ENCODE assay signal across 8 mouse cellular contexts in genomic region chr14:47298819-47299261, GRCm38 (mm10). TPM values are rescaled to one million over a fixed set of nuclear protein-coding genes. Genes with fewer than 3 reads are reported as not detected.
A peak's percentile ranks its signal among the peaks of the same experiment; 100 is the strongest.
DNase-seq lines count a peak whose midpoint lies in the region; ATAC-seq lines count a peak whose summit lies in the region.

No protein-coding gene starts in this region.

- H3K4me2 ChIP-seq in forebrain, embryonic 15.5 days (replicated peaks) = peak overlapping the region; percentile 58
- H3K4me2 ChIP-seq in liver, embryonic 16.5 days (ENCODE audit: low read depth, low read length) = peak overlapping the region; percentile 77
- H3K4me2 ChIP-seq in neural tube, embryonic 12.5 days (replicated peaks) = peak overlapping the region; percentile 82

- ATAC-seq in forebrain, embryonic 15.5 days (replicated peaks) = peak; percentile 36; the same call in 1 of the 2 replicates
- peak; percentile 18 for ATAC-seq in liver, embryonic 16.5 days (ENCODE audit: low read depth)
- peak; percentile 55 for ATAC-seq in neural tube, embryonic 12.5 days (ENCODE audit: low FRiP score, low read depth)

- peak; percentile 9 to 20 for DNase-seq in frontal cortex, postnatal 36 days (ENCODE audit: low spot score in 2 of 2)
- DNase-seq in frontal cortex, postnatal 10 days (ENCODE audit: low spot score in 2 of 2) = no peak
- DNase-seq in adrenal gland, postnatal 10 days = peak; percentile 60
- peak; percentile 44 for DNase-seq in hindlimb bud, embryonic 11.5 days (ENCODE audit: extremely low spot score, low read depth, low spot score)
- DNase-seq in urinary bladder, adult 18-20 months (ENCODE audit: low spot score in 2 of 2) = no peak

- no peaks in the 10 kb centered on the region for H3K9me3 ChIP-seq in forebrain, embryonic 15.5 days
- H3K9me3 ChIP-seq in liver, embryonic 16.5 days (replicated peaks; ENCODE audit: control insufficient read depth, low read length) = no peaks in the 10 kb centered on the region
- no peaks in the 10 kb centered on the region for H3K9me3 ChIP-seq in neural tube, embryonic 12.5 days

- under 1% methylated on average over 15 of the region's 15 CpGs for WGBS in forebrain, embryonic 15.5 days
- WGBS in liver, embryonic 16.5 days (ENCODE audit: insufficient replicate concordance) = under 1% methylated on average over 15 of the region's 15 CpGs
- WGBS in neural tube, embryonic 12.5 days = under 1% methylated on average over 15 of the region's 15 CpGs

- no peaks in the 10 kb centered on the region for H3K36me3 ChIP-seq in forebrain, embryonic 15.5 days
- no peaks in the 10 kb centered on the region for H3K36me3 ChIP-seq in liver, embryonic 16.5 days (ENCODE audit: control insufficient read depth, insufficient read depth)
- H3K36me3 ChIP-seq in neural tube, embryonic 12.5 days = 0 out of 2 replicates have a peak, but pooled peaks cover 4% of the 10 kb centered on the region

- peak overlapping the region; percentile 99 for H3K4me3 ChIP-seq in forebrain, embryonic 15.5 days
- H3K4me3 ChIP-seq in liver, embryonic 16.5 days (ENCODE audit: low read depth, low read length) = peak overlapping the region; percentile 97
- peak overlapping the region; percentile 96 for H3K4me3 ChIP-seq in neural tube, embryonic 12.5 days

- H3K9ac ChIP-seq in forebrain, embryonic 15.5 days (replicated peaks) = peak overlapping the region; percentile 99
- peak overlapping the region; percentile 99 for H3K9ac ChIP-seq in liver, embryonic 16.5 days (ENCODE audit: low read depth, low read length)
- H3K9ac ChIP-seq in neural tube, embryonic 12.5 days = peak overlapping the region; percentile 95

- peak overlapping the region; percentile 98 for H3K27ac ChIP-seq in forebrain, embryonic 15.5 days (replicated peaks)
- H3K27ac ChIP-seq in liver, embryonic 16.5 days (ENCODE audit: low read length) = peak overlapping the region; percentile 93
- peak overlapping the region; percentile 99 for H3K27ac ChIP-seq in neural tube, embryonic 12.5 days

- H3K27me3 ChIP-seq in forebrain, embryonic 15.5 days = no peaks in the 10 kb centered on the region
- no peaks in the 10 kb centered on the region for H3K27me3 ChIP-seq in liver, embryonic 16.5 days (ENCODE audit: control insufficient read depth, insufficient read depth, low read depth, low read length)
- no peaks in the 10 kb centered on the region for H3K27me3 ChIP-seq in neural tube, embryonic 12.5 days (replicated peaks)

- peaks cover 26% of the 10 kb centered on the region for H3K4me1 ChIP-seq in forebrain, embryonic 15.5 days
- H3K4me1 ChIP-seq in liver, embryonic 16.5 days (ENCODE audit: control insufficient read depth, low read depth, low read length) = peaks cover 29% of the 10 kb centered on the region
- peaks cover 17% of the 10 kb centered on the region for H3K4me1 ChIP-seq in neural tube, embryonic 12.5 days

RNA-seq across cellular contexts. Expression of gene Mapk1ip1l, which starts 0.8 kb away (rescaled TPM):
- 10 to 100 TPM; 69.9 to 75.9 TPM for total RNA-seq in adrenal gland, postnatal 10 days (2021)
- polyA plus RNA-seq in forebrain, embryonic 15.5 days (2015; fragmentation: Nextera tagmentation; extraction: Ambion mirVana) = 58.8 and 59.7 TPM in 2 replicates
- 27.0 and 30.9 TPM in 2 replicates for polyA plus RNA-seq in liver, embryonic 16.5 days (2015; fragmentation: Nextera tagmentation; extraction: Ambion mirVana)
- 72.3 and 74.9 TPM in 2 replicates for polyA plus RNA-seq in neural tube, embryonic 12.5 days (2016; fragmentation: Nextera tagmentation; extraction: Ambion mirVana)

RNA-seq across cellular contexts. Expression of gene Socs4, which starts 22.1 kb away (rescaled TPM):
- total RNA-seq in adrenal gland, postnatal 10 days (2021) = 10 to 100 TPM; 18.8 to 19.7 TPM
- polyA plus RNA-seq in forebrain, embryonic 15.5 days (2015; fragmentation: Nextera tagmentation; extraction: Ambion mirVana) = 3.1 and 3.6 TPM in 2 replicates
- 1.8 and 2.2 TPM in 2 replicates for polyA plus RNA-seq in liver, embryonic 16.5 days (2015; fragmentation: Nextera tagmentation; extraction: Ambion mirVana)
- polyA plus RNA-seq in neural tube, embryonic 12.5 days (2016; fragmentation: Nextera tagmentation; extraction: Ambion mirVana) = 5.2 and 6.0 TPM in 2 replicates

RNA-seq across cellular contexts. Expression of gene Wdhd1, which starts 22.2 kb away (rescaled TPM):
- 10 to 100 TPM in 1 of 2 experiments, 1 to 10 TPM in 1; 6.9 to 10.0 TPM for total RNA-seq in adrenal gland, postnatal 10 days (2021)
- 17.7 and 19.9 TPM in 2 replicates for polyA plus RNA-seq in forebrain, embryonic 15.5 days (2015; fragmentation: Nextera tagmentation; extraction: Ambion mirVana)
- polyA plus RNA-seq in liver, embryonic 16.5 days (2015; fragmentation: Nextera tagmentation; extraction: Ambion mirVana) = 29.5 and 33.8 TPM in 2 replicates
- 30.4 and 31.3 TPM in 2 replicates for polyA plus RNA-seq in neural tube, embryonic 12.5 days (2016; fragmentation: Nextera tagmentation; extraction: Ambion mirVana)

Comparison
In these comparisons a context has a peak if more than half of its experiments do, and no peak if none do; other contexts are left out.
1. DNase-seq: peak in frontal cortex, postnatal 36 days (2 of 2), adrenal gland, postnatal 10 days (single experiment) and hindlimb bud, embryonic 11.5 days (single experiment); none in frontal cortex, postnatal 10 days (0 of 2) and urinary bladder, adult 18-20 months (0 of 2).
2. Peak in every context shown above with its lines, with median percentiles within 50 percentile points of each other: ATAC-seq, H3K27ac ChIP-seq, H3K4me2 ChIP-seq, H3K4me3 ChIP-seq and H3K9ac ChIP-seq.